Mouse (Mus musculus) embryonic facial prominence, embryonic 11.5 days (tissue): ENCODE measurements at regions not wholly inside any gene's neighbourhood (a gene's known extent, or its start where the extent isn't known, plus 50 kb on each side); places are given as distances from the start of the nearest gene placed in this dataset.

ENCODE experiments used
- ATAC-seq: fragments of 200-750 bp; cut with Nextera tagmentation; replicated peaks from 2 replicates; pipeline ENCODE4 v1.8.0; 2017; ENCODE audit warnings: low read depth; ENCODE audit not compliant: insufficient number of reproducible peaks, low FRiP score, low TSS enrichment
- DNase-seq: peaks from one replicate; pipeline ENCODE4 v3.0.0-alpha.2; 2015; ENCODE audit warnings: low spot score
- H3K27ac ChIP-seq: fragments of 300-500 bp; sonication (generic); replicated peaks from 2 replicates; pipeline ENCODE4 v1.5.1; 2014; ENCODE audit warnings: mild to moderate bottlenecking, low read depth, low read length, control low read depth
- H3K27me3 ChIP-seq: fragments of 300-500 bp; sonication (generic); 2 replicates; pipeline ENCODE4 v1.6.1; 2014; ENCODE audit warnings: mild to moderate bottlenecking, low read length, moderate library complexity, mixed read lengths; ENCODE audit not compliant: control insufficient read depth, insufficient read depth
- H3K36me3 ChIP-seq: fragments of 300-500 bp; sonication (generic); replicated peaks from 2 replicates; pipeline ENCODE4 v1.6.1; 2014; ENCODE audit warnings: low read depth, mild to moderate bottlenecking, low read length, moderate library complexity, mixed read lengths; ENCODE audit not compliant: control insufficient read depth, insufficient read depth
- H3K4me1 ChIP-seq: fragments of 300-500 bp; sonication (generic); 2 replicates; pipeline ENCODE4 v1.6.1; 2014; ENCODE audit warnings: low read length, mixed read lengths; ENCODE audit not compliant: control insufficient read depth, insufficient read depth
- H3K4me2 ChIP-seq: fragments of 300-500 bp; sonication (generic); 2 replicates; pipeline ENCODE4 v1.6.1; 2014; ENCODE audit warnings: low read depth, mild to moderate bottlenecking, control low read depth, low read length, moderate library complexity
- H3K4me3 ChIP-seq: fragments of 300-500 bp; sonication (generic); 2 replicates; pipeline ENCODE4 v1.5.1; 2014; ENCODE audit warnings: low read depth, low read length, control low read depth
- H3K9ac ChIP-seq: fragments of 300-500 bp; sonication (generic); replicated peaks from 2 replicates; pipeline ENCODE4 v1.6.1; 2014; ENCODE audit warnings: mild to moderate bottlenecking, control low read depth, low read length
- H3K9me3 ChIP-seq: fragments of 300-500 bp; sonication (generic); replicated peaks from 2 replicates; pipeline ENCODE4 v1.6.1; 2016; ENCODE audit warnings: mild to moderate bottlenecking, low read length, inconsistent platforms, mixed read lengths; ENCODE audit not compliant: control insufficient read depth
- WGBS: fragments of 180-500 bp; shearing (Covaris S2); extraction: QIAGEN DNeasy Blood & Tissue Kit; methylation state at CpG from one replicate; pipeline ENCODE4 v1.1.7; 2014; 5-methylcytosine and 5-hydroxymethylcytosine counted together

GRCm38 (mm10) chr3:149910721-149911120 is 920.4 kb upstream of the Adgrl2 start:
- DNase-seq = no peak
- Histone ChIP-seq H3K36me3 (no peaks in the 10 kb centered on the region), H3K27me3 (no peaks in the 10 kb centered on the region), H3K27ac (no peak overlapping the region), H3K4me3 (no peak overlapping the region), H3K9me3 (no peaks in the 10 kb centered on the region), H3K4me2 (no peak overlapping the region), H3K4me1 (no peaks in the 10 kb centered on the region), H3K9ac (no peak overlapping the region)
- no peak for ATAC-seq
- WGBS = 76% methylated on average over 8 of the region's 8 CpGs

GRCm38 (mm10) chr3:149901783-149902182 is 911.4 kb upstream of the Adgrl2 start:
- H3K27me3 ChIP-seq = no peaks in the 10 kb centered on the region
- H3K9ac ChIP-seq = no peak overlapping the region
- H3K4me2 ChIP-seq = no peak overlapping the region
- no peak overlapping the region for H3K27ac ChIP-seq
- H3K36me3 ChIP-seq = no peaks in the 10 kb centered on the region
- no peak overlapping the region for H3K4me3 ChIP-seq
- H3K4me1 ChIP-seq = no peaks in the 10 kb centered on the region
- ATAC-seq (no peak; the same call in 1 of the 2 replicates), DNase-seq (peak; percentile 49)
- WGBS = 48% methylated on average over 5 of the region's 5 CpGs
- no peaks in the 10 kb centered on the region for H3K9me3 ChIP-seq

GRCm38 (mm10) chr3:149876553-149876952 is 886.2 kb upstream of the Adgrl2 start:
- ATAC-seq = no peak
- peak; percentile 38 for DNase-seq
- H3K4me3 ChIP-seq = no peak overlapping the region
- H3K4me2 ChIP-seq = no peak overlapping the region
- H3K9ac ChIP-seq = no peak overlapping the region
- no peaks in the 10 kb centered on the region for H3K4me1 ChIP-seq
- no peaks in the 10 kb centered on the region for H3K36me3 ChIP-seq
- no peaks in the 10 kb centered on the region for H3K9me3 ChIP-seq
- H3K27ac ChIP-seq = no peak overlapping the region
- no peaks in the 10 kb centered on the region for H3K27me3 ChIP-seq
- WGBS = 17% methylated on average over 1 of the region's 1 CpGs

- Histone ChIP-seq H3K4me1 (no peaks in the 10 kb centered on the region), H3K9ac (no peak overlapping the region), H3K4me3 (no peak overlapping the region), H3K9me3 (no peaks in the 10 kb centered on the region), H3K4me2 (no peak overlapping the region), H3K27me3 (no peaks in the 10 kb centered on the region), H3K36me3 (no peaks in the 10 kb centered on the region), H3K27ac (no peak overlapping the region)
- ATAC-seq = no peak
- DNase-seq = no peak
- 81% methylated on average over 2 of the region's 2 CpGs for WGBS
Observed at GRCm38 (mm10) chr3:149865945-149866344, 875.6 kb upstream of the Adgrl2 start.

- no peak overlapping the region for H3K27ac ChIP-seq
- H3K4me2 ChIP-seq = no peak overlapping the region
- no peak overlapping the region for H3K9ac ChIP-seq
- peaks cover 2% of the 10 kb centered on the region; the same call in 1 of the 2 replicates for H3K27me3 ChIP-seq
- H3K36me3 ChIP-seq = no peaks in the 10 kb centered on the region
- H3K4me3 ChIP-seq = no peak overlapping the region
- 64% methylated on average over 7 of the region's 7 CpGs for WGBS
- H3K9me3 ChIP-seq = no peaks in the 10 kb centered on the region
- ATAC-seq = no peak
- H3K4me1 ChIP-seq = no peaks in the 10 kb centered on the region; the same call in 1 of the 2 replicates
- DNase-seq = no peak
Observed at GRCm38 (mm10) chr3:149846941-149847539, 856.7 kb upstream of the Adgrl2 start.

- Histone ChIP-seq H3K4me1 (no peaks in the 10 kb centered on the region; the same call in 1 of the 2 replicates), H3K9ac (no peak overlapping the region), H3K9me3 (no peaks in the 10 kb centered on the region), H3K27ac (no peak overlapping the region), H3K27me3 (peaks cover 2% of the 10 kb centered on the region; the same call in 1 of the 2 replicates), H3K36me3 (no peaks in the 10 kb centered on the region), H3K4me3 (no peak overlapping the region), H3K4me2 (no peak overlapping the region)
- DNase-seq = no peak
- ATAC-seq = peak; percentile 56
- 40% methylated on average over 3 of the region's 3 CpGs for WGBS
Observed at GRCm38 (mm10) chr3:149845826-149846486, 855.6 kb upstream of the Adgrl2 start.

GRCm38 (mm10) chr3:149845083-149845825 is 854.9 kb upstream of the Adgrl2 start:
- Histone ChIP-seq H3K9ac (no peak overlapping the region), H3K4me3 (no peak overlapping the region), H3K36me3 (no peaks in the 10 kb centered on the region), H3K4me1 (no peaks in the 10 kb centered on the region; the same call in 1 of the 2 replicates), H3K4me2 (peak overlapping the region; percentile 14), H3K9me3 (no peaks in the 10 kb centered on the region), H3K27ac (no peak overlapping the region), H3K27me3 (peaks cover 2% of the 10 kb centered on the region; the same call in 1 of the 2 replicates)
- DNase-seq (peak; percentile 73), ATAC-seq (peak; percentile 79)
- WGBS = 7% methylated on average over 18 of the region's 18 CpGs

- ATAC-seq = no peak
- no peaks in the 10 kb centered on the region for H3K9me3 ChIP-seq
Observed at GRCm38 (mm10) chr3:149837921-149838320, 847.6 kb upstream of the Adgrl2 start.

More at GRCm38 (mm10) chr3:149837921-149838320, 847.6 kb upstream of the Adgrl2 start:
- no peaks in the 10 kb centered on the region for H3K4me1 ChIP-seq
- peaks cover 2% of the 10 kb centered on the region; the same call in 1 of the 2 replicates for H3K27me3 ChIP-seq
- H3K4me3 ChIP-seq = no peak overlapping the region
- H3K9ac ChIP-seq = no peak overlapping the region
- no peak for DNase-seq
- no peak overlapping the region for H3K27ac ChIP-seq
- no peaks in the 10 kb centered on the region for H3K36me3 ChIP-seq
- H3K4me2 ChIP-seq = no peak overlapping the region
